Mouse (Mus musculus): ENCODE results near the gene Zfp600. TPM values are rescaled to one million over a fixed set of nuclear protein-coding genes. Genes with fewer than 3 reads are reported as not detected.

Gene Zfp600
- polyA plus RNA-seq, 1 experiment, result 0.11 TPM

Other genes starting within 250 kb of the Zfp600 start
- gene Zfp987, start 59.5 kb upstream of the Zfp600 start, polyA plus RNA-seq (2012; fragmentation: generic; extraction: Trizol), result not detected